Mouse (Mus musculus): ENCODE measurements around the gene Zfp639.

- TF ChIP-seq MAX (IDR thresholded peaks at IDR 0.05; ENCODE audit: low read depth) (no peak), E2F4 (IDR thresholded peaks at IDR 0.05; ENCODE audit: insufficient read depth) (no peak), POLR2A (IDR thresholded peaks at IDR 0.05; ENCODE audit: insufficient read length, low read depth) (no peak)
Observed at GRCm38 (mm10) chr3:32472191-32472900, 37.7 kb upstream of the Zfp639 start.
